Mouse (Mus musculus) T-helper 2 cell (primary cell): ENCODE results near the gene Psmd6.

ENCODE experiments used
- in situ Hi-C: fragments of 300-600 bp; cut with MboI, MseI; formaldehyde crosslinking; loops from one replicate; pipeline ENCODE4 v1.15.1; 2025; ENCODE audit warnings: high pct_unique_total_duplicates

The Psmd6 gene

GRCm38 (mm10) chr14:14120230-14121096 is at the start of gene Psmd6:
Gene Psmd6, minus strand, starts transcription at chr14:14120984.
- in situ Hi-C loops, result loop anchor here (5.0 kb wide), 1 partner anchor 222 kb away; no protein-coding TSS in a partner anchor

- in situ Hi-C loops, result no loop called here
Measured at GRCm38 (mm10) chr14:14110710-14111109, 10.1 kb downstream of the Psmd6 start.

GRCm38 (mm10) chr14:14104930-14105318 is 15.9 kb downstream of the Psmd6 start:
- in situ Hi-C loops, result no loop called here

GRCm38 (mm10) chr14:14104213-14104929 is 16.4 kb downstream of the Psmd6 start:
- in situ Hi-C loops, result no loop called here

GRCm38 (mm10) chr14:14101296-14101695 is 19.5 kb downstream of the Psmd6 start:
- in situ Hi-C loops, result no loop called here

- in situ Hi-C loops, result no loop called here
Measured at GRCm38 (mm10) chr14:14100773-14101280, 20.0 kb downstream of the Psmd6 start.

- in situ Hi-C loops, result no loop called here
Measured at GRCm38 (mm10) chr14:14098330-14098980, 22.3 kb downstream of the Psmd6 start.

- in situ Hi-C loops, result no loop called here
Measured at GRCm38 (mm10) chr14:14090571-14090970, 30.2 kb downstream of the Psmd6 start.

- in situ Hi-C loops, result no loop called here
Measured at GRCm38 (mm10) chr14:14088016-14088791, 32.6 kb downstream of the Psmd6 start.

- in situ Hi-C loops, result no loop called here
Measured at GRCm38 (mm10) chr14:14087348-14087747, 33.4 kb downstream of the Psmd6 start.

GRCm38 (mm10) chr14:14086711-14087263 is 34.0 kb downstream of the Psmd6 start:
- in situ Hi-C loops, result no loop called here

- in situ Hi-C loops, result no loop called here
Measured at GRCm38 (mm10) chr14:14083811-14084210, 37.0 kb downstream of the Psmd6 start.

- in situ Hi-C loops, result no loop called here
Measured at GRCm38 (mm10) chr14:14080604-14081194, 40.1 kb downstream of the Psmd6 start.

- in situ Hi-C loops, result loop anchor here (25.0 kb wide), 1 partner anchor 1991 kb away; no protein-coding TSS in a partner anchor
Measured at GRCm38 (mm10) chr14:14071456-14071855, 49.3 kb downstream of the Psmd6 start.

GRCm38 (mm10) chr14:14070541-14071315 is 50.1 kb downstream of the Psmd6 start:
- in situ Hi-C loops, result loop anchor here (25.0 kb wide), 1 partner anchor 1992 kb away; no protein-coding TSS in a partner anchor

- in situ Hi-C loops, result loop anchor here (25.0 kb wide), 1 partner anchor 1994 kb away; no protein-coding TSS in a partner anchor
Measured at GRCm38 (mm10) chr14:14068553-14068952, 52.2 kb downstream of the Psmd6 start.

- in situ Hi-C loops, result loop anchor here (25.0 kb wide), 1 partner anchor 1994 kb away; no protein-coding TSS in a partner anchor
Measured at GRCm38 (mm10) chr14:14067648-14068472, 52.9 kb downstream of the Psmd6 start.

GRCm38 (mm10) chr14:14066241-14066640 is 54.5 kb downstream of the Psmd6 start:
- in situ Hi-C loops, result loop anchor here (25.0 kb wide), 1 partner anchor 1996 kb away; no protein-coding TSS in a partner anchor
